Mouse (Mus musculus) myocyte (in vitro differentiated cells): Measurements from ENCODE around the gene Tctn1. TPM values are rescaled to one million over a fixed set of nuclear protein-coding genes. Genes with fewer than 3 reads are reported as not detected.

Experiments
- H3K27me3 ChIP-seq: one replicate; pipeline ENCODE4 v1.6.1; 2011; ENCODE audit not compliant: control insufficient read depth, insufficient read depth, insufficient read length
- H3K36me3 ChIP-seq: one replicate; pipeline ENCODE4 v1.6.1; 2011; ENCODE audit not compliant: control insufficient read depth, insufficient read depth
- H3K4me2 ChIP-seq: one replicate; pipeline ENCODE4 v1.6.1; 2011; ENCODE audit warnings: low read depth, control low read depth
- H3K4me3 ChIP-seq: one replicate; pipeline ENCODE4 v1.5.1; 2011; ENCODE audit warnings: mild to moderate bottlenecking, control low read depth, moderate library complexity
- H3K79me2 ChIP-seq: one replicate; pipeline ENCODE4 v1.6.1; 2011; ENCODE audit not compliant: control insufficient read depth, insufficient read depth
- H3ac ChIP-seq: one replicate; pipeline ENCODE4 v1.6.1; 2011; ENCODE audit not compliant: control insufficient read depth, insufficient read length
- CEBPB ChIP-seq: IDR thresholded peaks from 2 replicates; pipeline ENCODE4 v1.6.1; 2011; ENCODE audit warnings: mild to moderate bottlenecking, moderate library complexity; ENCODE audit not compliant: poor library complexity, insufficient read depth, severe bottlenecking
- E2F4 ChIP-seq: IDR thresholded peaks from one replicate; pipeline ENCODE4 v1.6.1; 2011; ENCODE audit warnings: mild to moderate bottlenecking, control low read depth, moderate library complexity; ENCODE audit not compliant: insufficient read depth
- MAX ChIP-seq: IDR thresholded peaks from one replicate; pipeline ENCODE4 v1.6.1; 2011; ENCODE audit warnings: low read depth, mild to moderate bottlenecking, control low read depth
- MYOD1 ChIP-seq, 3 experiments: IDR thresholded peaks; one replicate each; pipeline ENCODE4 v1.6.1; 2011; ENCODE audit warnings: control low read depth in 2 of 3, low read depth in 2 of 3, mild to moderate bottlenecking in 2 of 3, moderate library complexity in 1 of 3; ENCODE audit not compliant: insufficient read length in 2 of 3, control insufficient read depth in 1 of 3
- MYOG ChIP-seq, 3 experiments: IDR thresholded peaks; one replicate each; pipeline ENCODE4 v1.6.1; 2011; ENCODE audit warnings: control low read depth in 2 of 3, low read depth in 2 of 3, mild to moderate bottlenecking in 2 of 3; ENCODE audit not compliant: insufficient read length in 2 of 3, control insufficient read depth in 1 of 3, insufficient read depth in 1 of 3
- POLR2A ChIP-seq: IDR thresholded peaks from one replicate; pipeline ENCODE4 v1.6.1; 2011; ENCODE audit warnings: low read depth, mild to moderate bottlenecking, control low read depth, moderate library complexity; ENCODE audit not compliant: insufficient read length
- POLR2AphosphoS2 ChIP-seq: IDR thresholded peaks from one replicate; pipeline ENCODE4 v1.6.1; 2011; ENCODE audit warnings: low read depth, control low read depth; ENCODE audit not compliant: insufficient read length
- REST ChIP-seq: IDR thresholded peaks from one replicate; pipeline ENCODE4 v1.6.1; 2011; ENCODE audit warnings: mild to moderate bottlenecking, control low read depth, moderate library complexity; ENCODE audit not compliant: insufficient read depth, insufficient read length
- SRF ChIP-seq: IDR thresholded peaks from one replicate; pipeline ENCODE4 v1.6.1; 2011; ENCODE audit warnings: low read depth; ENCODE audit not compliant: control insufficient read depth, insufficient read length
- TCF12 ChIP-seq: IDR thresholded peaks from one replicate; pipeline ENCODE4 v1.6.1; 2011; ENCODE audit warnings: mild to moderate bottlenecking, control low read depth; ENCODE audit not compliant: poor library complexity, insufficient read depth, severe bottlenecking
- TCF3 ChIP-seq: IDR thresholded peaks from one replicate; pipeline ENCODE4 v1.6.1; 2011; ENCODE audit warnings: low read depth, control low read depth; ENCODE audit not compliant: insufficient read length
- USF1 ChIP-seq: IDR thresholded peaks from one replicate; pipeline ENCODE4 v1.6.1; 2011; ENCODE audit warnings: low read depth, mild to moderate bottlenecking, control low read depth, moderate library complexity
- polyA plus RNA-seq: library from polyadenylated mRNA; unstranded; fragments of >200 nt; fragmentation: generic; extraction: Trizol; gene quantifications from one replicate; pipeline ENCODE4 v1.2.1, GENCODE M21; 2012; ENCODE audit warnings: missing spikeins

Tctn1 gene
- polyA plus RNA-seq, 1 experiment, result 4.7 TPM

DNA sequence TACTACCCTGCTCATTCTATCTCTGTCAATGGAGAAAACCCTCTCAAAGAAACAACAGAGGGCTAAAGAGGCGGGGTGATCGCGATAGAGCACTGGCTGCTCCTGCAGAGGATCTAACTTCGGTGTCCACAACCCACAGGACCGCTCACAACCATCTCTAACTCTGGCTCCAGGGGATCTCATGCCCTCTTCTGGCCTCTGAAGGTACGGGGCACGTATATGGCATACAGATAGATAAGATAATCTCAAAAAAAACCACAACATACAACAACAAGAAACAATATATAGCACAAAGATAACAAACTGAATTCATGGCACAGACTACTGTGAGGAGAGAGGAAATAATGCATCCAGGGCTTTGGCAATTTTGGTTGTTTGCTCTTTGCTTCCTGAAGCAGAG lies 2.2 kb downstream of the Tctn1 start:
- no peak overlapping the region for H3K4me3 ChIP-seq
- no peaks in the 10 kb centered on the region for H3K27me3 ChIP-seq
- TF ChIP-seq E2F4, result no peak
- no peak for TF ChIP-seq SRF
- TF ChIP-seq CEBPB, result no peak
- TF ChIP-seq MAX, result no peak
- no peak for TF ChIP-seq TCF3
- TF ChIP-seq REST, result no peak
- no peak for TF ChIP-seq POLR2AphosphoS2
- no peak for TF ChIP-seq USF1
- TF ChIP-seq MYOG (IDR thresholded peaks at IDR 0.05; ENCODE audit: control insufficient read depth in 1 of 3, insufficient read depth in 1 of 3, insufficient read length in 2 of 3, low read depth in 2 of 3), result no peak
- TF ChIP-seq MYOD1 (IDR thresholded peaks at IDR 0.05; ENCODE audit: control insufficient read depth in 1 of 3, insufficient read length in 2 of 3, low read depth in 2 of 3), result no peak
- TF ChIP-seq TCF12, result no peak
- no peak for TF ChIP-seq POLR2A
- no peak overlapping the region for H3K4me2 ChIP-seq
- no peak overlapping the region for H3ac ChIP-seq
- no peaks in the 10 kb centered on the region for H3K79me2 ChIP-seq
- H3K36me3 ChIP-seq, result peaks cover 10% of the 10 kb centered on the region

- H3K79me2 ChIP-seq, result no peaks in the 10 kb centered on the region
- H3K36me3 ChIP-seq, result peaks cover 20% of the 10 kb centered on the region
- no peak overlapping the region for H3K4me2 ChIP-seq
- H3K4me3 ChIP-seq, result no peak overlapping the region
- H3ac ChIP-seq, result no peak overlapping the region
- no peaks in the 10 kb centered on the region for H3K27me3 ChIP-seq
- TF ChIP-seq MYOD1 (IDR thresholded peaks at IDR 0.05; ENCODE audit: control insufficient read depth in 1 of 3, insufficient read length in 2 of 3, low read depth in 2 of 3) (no peak), POLR2AphosphoS2 (no peak), REST (no peak), SRF (no peak), CEBPB (no peak), POLR2A (no peak), E2F4 (no peak), MYOG (IDR thresholded peaks at IDR 0.05; ENCODE audit: control insufficient read depth in 1 of 3, insufficient read depth in 1 of 3, insufficient read length in 2 of 3, low read depth in 2 of 3) (no peak), TCF3 (no peak), MAX (no peak), USF1 (no peak), TCF12 (no peak)
Measured at GRCm38 (mm10) chr5:122258027-122258741, 6.1 kb downstream of the Tctn1 start.

- H3ac ChIP-seq, result no peak overlapping the region
- H3K79me2 ChIP-seq, result no peaks in the 10 kb centered on the region
- H3K4me2 ChIP-seq, result no peak overlapping the region
- TF ChIP-seq SRF, result no peak
- TF ChIP-seq TCF12, result no peak
- no peak for TF ChIP-seq POLR2A
- TF ChIP-seq USF1, result no peak
- no peak for TF ChIP-seq MYOD1 (IDR thresholded peaks at IDR 0.05; ENCODE audit: control insufficient read depth in 1 of 3, insufficient read length in 2 of 3, low read depth in 2 of 3)
- TF ChIP-seq MYOG (IDR thresholded peaks at IDR 0.05; ENCODE audit: control insufficient read depth in 1 of 3, insufficient read depth in 1 of 3, insufficient read length in 2 of 3, low read depth in 2 of 3), result no peak
- TF ChIP-seq E2F4, result no peak
- no peak for TF ChIP-seq MAX
- TF ChIP-seq POLR2AphosphoS2, result no peak
- H3K27me3 ChIP-seq, result no peaks in the 10 kb centered on the region
- H3K36me3 ChIP-seq, result peaks cover 10% of the 10 kb centered on the region
- no peak overlapping the region for H3K4me3 ChIP-seq
Measured at GRCm38 (mm10) chr5:122251895-122252606, 12.2 kb downstream of the Tctn1 start.

GRCm38 (mm10) chr5:122249281-122249680 lies 15.0 kb downstream of the Tctn1 start:
- no peak overlapping the region for H3K4me3 ChIP-seq
- H3ac ChIP-seq, result no peak overlapping the region
- no peak overlapping the region for H3K4me2 ChIP-seq
- TF ChIP-seq TCF3 (no peak), TCF12 (no peak), MYOG (IDR thresholded peaks at IDR 0.05; ENCODE audit: control insufficient read depth in 1 of 3, insufficient read depth in 1 of 3, insufficient read length in 2 of 3, low read depth in 2 of 3) (no peak), USF1 (no peak), MYOD1 (IDR thresholded peaks at IDR 0.05; ENCODE audit: control insufficient read depth in 1 of 3, insufficient read length in 2 of 3, low read depth in 2 of 3) (no peak), E2F4 (no peak)
- no peaks in the 10 kb centered on the region for H3K79me2 ChIP-seq
- H3K36me3 ChIP-seq, result no peaks in the 10 kb centered on the region
- H3K27me3 ChIP-seq, result no peaks in the 10 kb centered on the region
